Comparison of ENCODE assay signal across 9 mouse cellular contexts in the genomic region with DNA sequence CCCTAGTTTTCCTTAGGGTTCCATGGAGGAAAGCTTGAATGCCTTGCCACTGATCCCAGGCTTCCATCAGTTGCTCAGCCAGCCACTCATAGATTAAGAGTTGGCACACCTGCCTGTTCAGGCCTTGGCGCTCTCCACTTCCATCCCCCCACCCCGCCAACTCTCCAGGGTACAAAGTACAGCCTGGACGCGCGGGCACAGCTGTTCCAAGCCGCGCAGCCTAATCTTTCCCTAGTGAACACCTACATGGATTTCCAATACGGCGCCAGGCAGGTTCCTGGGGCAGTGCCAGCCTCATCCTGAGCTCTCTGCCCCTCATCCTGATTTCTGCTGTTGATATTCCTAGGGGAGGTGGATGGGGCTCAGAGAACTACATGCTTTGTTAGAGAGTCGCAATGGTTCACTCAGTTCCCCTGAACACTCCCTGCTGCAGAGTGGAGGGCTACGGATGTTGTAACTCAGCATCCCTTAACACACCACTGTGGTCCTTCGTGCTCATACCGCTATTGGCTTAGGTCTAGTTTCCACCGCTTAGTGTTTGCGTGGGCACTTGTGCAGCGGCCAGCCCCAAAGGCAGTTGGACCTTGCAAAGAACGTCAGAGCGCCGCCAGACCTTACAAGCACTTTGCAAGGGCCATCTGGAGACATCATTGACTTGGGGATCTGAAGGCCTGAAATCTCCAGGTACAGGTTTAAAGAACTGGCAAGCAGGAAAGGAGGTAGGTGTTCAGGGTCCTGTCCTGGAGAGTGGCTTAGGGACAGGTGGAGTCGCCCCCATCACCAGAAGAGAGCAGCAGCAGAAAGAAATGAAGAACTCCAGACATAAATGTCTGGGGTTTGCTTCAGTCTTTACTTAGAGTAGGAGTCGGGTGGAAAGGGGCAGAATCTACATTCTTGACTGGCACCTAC. TPM values are rescaled to one million over a fixed set of nuclear protein-coding genes. Genes with fewer than 3 reads are reported as not detected.
DNase-seq lines count a peak whose midpoint lies in the region; ATAC-seq and TF ChIP-seq lines count a peak whose summit lies in the region.
"Had no signal": no experiment of that assay in that cellular context is flagged by ENCODE, and none has a peak within 500 bp of the region (broad histone marks: within the 10 kb centered on the region; RNA-seq: fewer than 3 reads in every experiment).

Gene Sstr1, plus strand, starts transcription at position 610 of the 909 bp plus-strand sequence.

- H3K4me1 ChIP-seq in heart, postnatal 0 days (ENCODE audit: control insufficient read depth, insufficient read depth), result peaks cover 25% of the 10 kb centered on the region
- peaks cover 43% of the 10 kb centered on the region for H3K4me1 ChIP-seq in forebrain, embryonic 10.5 days
- H3K4me1 ChIP-seq in kidney, postnatal 0 days (replicated peaks; ENCODE audit: insufficient read depth, low read length), result peaks cover 22% of the 10 kb centered on the region
- no peaks in the 10 kb centered on the region; the same call in none of the 2 replicates for H3K4me1 ChIP-seq in liver, postnatal 0 days (ENCODE audit: insufficient read depth)

- TF ChIP-seq EP300 in heart, postnatal 0 days (IDR thresholded peaks at IDR 0.05; ENCODE audit: low read depth), result no peak
- TF ChIP-seq EP300 in liver, postnatal 0 days (IDR thresholded peaks at IDR 0.05; ENCODE audit: low read depth), result no peak

- peak within 1 kb of the TSS; percentile 61 for H3K4me2 ChIP-seq in heart, postnatal 0 days (ENCODE audit: low read depth, low read length)
- peak within 1 kb of the TSS; percentile 75 for H3K4me2 ChIP-seq in kidney, postnatal 0 days (ENCODE audit: low read length)
- peak within 1 kb of the TSS; percentile 52 for H3K4me2 ChIP-seq in liver, postnatal 0 days (ENCODE audit: low read depth, low read length)

- no peaks in the 10 kb centered on the region for H3K9me3 ChIP-seq in heart, postnatal 0 days (replicated peaks; ENCODE audit: control insufficient read depth, low read length)
- H3K9me3 ChIP-seq in forebrain, embryonic 10.5 days, result no peaks in the 10 kb centered on the region
- H3K9me3 ChIP-seq in kidney, postnatal 0 days (replicated peaks; ENCODE audit: low read length), result no peaks in the 10 kb centered on the region
- no peaks in the 10 kb centered on the region for H3K9me3 ChIP-seq in liver, postnatal 0 days (ENCODE audit: low read length)

- DNase-seq in heart, postnatal 0 days (ENCODE audit: low spot score), result no peak
- no peak for DNase-seq in heart, postnatal 25 days (ENCODE audit: low spot score)
- DNase-seq in forebrain, embryonic 10.5 days (ENCODE audit: extremely low spot score, low spot score), result no peak
- no peak for DNase-seq in kidney, postnatal 0 days (ENCODE audit: low spot score)
- DNase-seq in liver, postnatal 0 days, result no peak
- no peak for DNase-seq in adrenal gland, adult (ENCODE audit: inconsistent age in 2 of 2, low spot score in 1 of 2)
- DNase-seq in thymus, postnatal 36 days, result no peak

- H3K36me3 ChIP-seq in heart, postnatal 0 days (replicated peaks; ENCODE audit: control insufficient read depth, insufficient read depth, low read length), result no peaks in the 10 kb centered on the region
- no peaks in the 10 kb centered on the region for H3K36me3 ChIP-seq in forebrain, embryonic 10.5 days (replicated peaks)
- no peaks in the 10 kb centered on the region for H3K36me3 ChIP-seq in kidney, postnatal 0 days (ENCODE audit: insufficient read depth, low read length)
- no peaks in the 10 kb centered on the region for H3K36me3 ChIP-seq in liver, postnatal 0 days (replicated peaks; ENCODE audit: insufficient read depth, low read length)

- peaks cover 31% of the 10 kb centered on the region for H3K27me3 ChIP-seq in heart, postnatal 0 days (ENCODE audit: control insufficient read depth, insufficient read depth, low read length)
- peaks cover 75% of the 10 kb centered on the region for H3K27me3 ChIP-seq in forebrain, embryonic 10.5 days (ENCODE audit: poor library complexity, severe bottlenecking)
- H3K27me3 ChIP-seq in kidney, postnatal 0 days (ENCODE audit: insufficient read depth, low read length), result peaks cover 24% of the 10 kb centered on the region
- H3K27me3 ChIP-seq in liver, postnatal 0 days (ENCODE audit: insufficient read depth, low read length), result peaks cover 34% of the 10 kb centered on the region

- intact Hi-C loops in heart, postnatal 25 days (cut with DNase I), result loop anchor here (2.0 to 10.0 kb wide), 4 partner anchors 55 to 423 kb away; no protein-coding TSS in a partner anchor

- H3K9ac ChIP-seq in heart, postnatal 0 days (replicated peaks; ENCODE audit: low read depth, low read length), result no peak within 1 kb of the TSS
- H3K9ac ChIP-seq in kidney, postnatal 0 days (ENCODE audit: low read depth, low read length), result no peak within 1 kb of the TSS
- no peak within 1 kb of the TSS for H3K9ac ChIP-seq in liver, postnatal 0 days (replicated peaks)

- no peak for TF ChIP-seq CTCF in heart, postnatal 0 days (IDR thresholded peaks at IDR 0.05; ENCODE audit: low read depth)
- TF ChIP-seq CTCF in kidney, postnatal 0 days (IDR thresholded peaks at IDR 0.05; ENCODE audit: low read depth), result no peak
- no peak for TF ChIP-seq CTCF in liver, postnatal 0 days (IDR thresholded peaks at IDR 0.05; ENCODE audit: low read depth)

- no peak for ATAC-seq in heart, postnatal 0 days (ENCODE audit: insufficient read depth, low read depth)
- ATAC-seq in kidney, postnatal 0 days (replicated peaks; ENCODE audit: low FRiP score, low read depth), result no peak
- no peak for ATAC-seq in liver, postnatal 0 days
- no peak for ATAC-seq in monocyte, adult 5-6 weeks (replicated peaks; ENCODE audit: insufficient number of reproducible peaks, low FRiP score, low TSS enrichment, poor library complexity, severe bottlenecking)
- ATAC-seq: Patski had no signal

- no peak within 1 kb of the TSS for H3K27ac ChIP-seq in heart, postnatal 0 days (ENCODE audit: low read depth)
- no peak within 1 kb of the TSS for H3K27ac ChIP-seq in forebrain, embryonic 10.5 days
- no peak within 1 kb of the TSS for H3K27ac ChIP-seq in kidney, postnatal 0 days
- no peak within 1 kb of the TSS for H3K27ac ChIP-seq in liver, postnatal 0 days (ENCODE audit: low read depth)

- peak within 1 kb of the TSS; percentile 47 for H3K4me3 ChIP-seq in heart, postnatal 0 days (ENCODE audit: low read depth, low read length)
- H3K4me3 ChIP-seq in forebrain, embryonic 10.5 days, result peak within 1 kb of the TSS; percentile 57
- H3K4me3 ChIP-seq in kidney, postnatal 0 days (replicated peaks; ENCODE audit: low read depth, low read length), result peak within 1 kb of the TSS; percentile 36
- H3K4me3 ChIP-seq in liver, postnatal 0 days (ENCODE audit: low read depth, low read length), result peak within 1 kb of the TSS; percentile 17; the same call in 1 of the 2 replicates

- 25% methylated on average over 21 of the region's 21 CpGs for WGBS in heart, postnatal 0 days
- WGBS in forebrain, embryonic 10.5 days, result 9% methylated on average over 21 of the region's 21 CpGs
- 23% methylated on average over 21 of the region's 21 CpGs for WGBS in kidney, postnatal 0 days
- 24% methylated on average over 21 of the region's 21 CpGs for WGBS in liver, postnatal 0 days (ENCODE audit: insufficient replicate concordance)

RNA-seq across cellular contexts. Expression of gene Sstr1, which starts in this region (rescaled TPM):
- 2.8 TPM in 1 of 2 replicates, not detected in the other for total RNA-seq in heart, postnatal 0 days (2014; rRNA removed; ENCODE audit: low replicate concordance)
- 0.11 TPM in 1 of 2 replicates, not detected in the other for polyA plus RNA-seq in heart, postnatal 0 days (2015; fragmentation: Nextera tagmentation; extraction: Ambion mirVana)
- total RNA-seq in heart, postnatal 25 days (2021), result not detected
- polyA plus RNA-seq in forebrain, embryonic 10.5 days (2016; fragmentation: Nextera tagmentation; extraction: Ambion mirVana), result 0.06 TPM in 1 of 2 replicates, not detected in the other
- polyA plus RNA-seq in kidney, postnatal 0 days (2015; fragmentation: Nextera tagmentation; extraction: Ambion mirVana), result 1.1 and 1.4 TPM in 2 replicates
- not detected in 2 replicates for polyA plus RNA-seq in liver, postnatal 0 days (2015; fragmentation: Nextera tagmentation; extraction: Ambion mirVana)
- total RNA-seq in monocyte, adult 5-6 weeks (2017), result not detected in 3 replicates
- polyA plus RNA-seq: Patski had no signal
